Mouse (Mus musculus) small intestine, adult 2 months (tissue): ENCODE measurements around the gene Prkag1. TPM values are rescaled to one million over a fixed set of nuclear protein-coding genes. Genes with fewer than 3 reads are reported as not detected.

Experiments used
- H3K27ac ChIP-seq: fragments of 200-500 bp; 2 replicates; pipeline ENCODE4 v1.5.1; 2012; ENCODE audit warnings: low read depth, low read length, control low read depth, inconsistent platforms; ENCODE audit not compliant: insufficient read depth
- H3K27me3 ChIP-seq: fragments of 200-500 bp; 2 replicates; pipeline ENCODE4 v1.6.1; 2012; ENCODE audit warnings: mild to moderate bottlenecking, moderate library complexity, low read length, inconsistent platforms; ENCODE audit not compliant: control insufficient read depth, insufficient read depth
- H3K36me3 ChIP-seq: fragments of 200-500 bp; 2 replicates; pipeline ENCODE4 v1.6.1; 2012; ENCODE audit warnings: mild to moderate bottlenecking, low read length, control low read depth, inconsistent platforms; ENCODE audit not compliant: control insufficient read depth, insufficient read depth
- H3K4me1 ChIP-seq: fragments of 200-500 bp; 2 replicates; pipeline ENCODE4 v1.6.1; 2012; ENCODE audit warnings: low read length, inconsistent platforms, mixed read lengths; ENCODE audit not compliant: control insufficient read depth, insufficient read depth, insufficient read length
- H3K4me3 ChIP-seq: fragments of 200-500 bp; 2 replicates; pipeline ENCODE4 v1.5.1; 2012; ENCODE audit warnings: low read depth, mild to moderate bottlenecking, control low read depth, inconsistent platforms, low read length, moderate library complexity
- CTCF ChIP-seq: fragments of 200-500 bp; IDR thresholded peaks from 2 replicates; pipeline ENCODE4 v1.5.1; 2012; ENCODE audit warnings: low read depth, mild to moderate bottlenecking, control low read depth, inconsistent platforms, low read length, moderate library complexity, mixed read lengths; ENCODE audit not compliant: insufficient replicate concordance, insufficient read length; ENCODE audit errors: extremely low read depth
- POLR2A ChIP-seq: fragments of 200-500 bp; IDR thresholded peaks from 2 replicates; pipeline ENCODE4 v1.6.1; 2012; ENCODE audit warnings: low read depth, mild to moderate bottlenecking, control low read depth, inconsistent platforms, low read length, moderate library complexity
- WGBS: fragments of 180-500 bp; shearing (Covaris S2); methylation state at CpG from one replicate; pipeline ENCODE4 v1.1.7; 2018; 5-methylcytosine and 5-hydroxymethylcytosine counted together
- polyA plus RNA-seq: library from polyadenylated mRNA; depleted of rRNA; stranded (reverse); fragments of >200 nt; gene quantifications from 2 replicates; pipeline ENCODE4 v1.2.3, GENCODE M21; 2012

Gene Prkag1
- polyA plus RNA-seq, 1 experiment, result 65.7 TPM

GRCm38 (mm10) chr15:98861701-98862410 lies 30.5 kb upstream of the Prkag1 start:
- H3K27me3 ChIP-seq, result no peaks in the 10 kb centered on the region
- no peak overlapping the region for H3K4me3 ChIP-seq
- no peaks in the 10 kb centered on the region for H3K4me1 ChIP-seq
- no peak overlapping the region for H3K27ac ChIP-seq
- TF ChIP-seq POLR2A, result no peak
- TF ChIP-seq CTCF, result no peak
- WGBS, result 87% methylated on average over 21 of the region's 21 CpGs
- H3K36me3 ChIP-seq, result peaks cover 95% of the 10 kb centered on the region

- Histone ChIP-seq H3K36me3 (peaks cover 95% of the 10 kb centered on the region), H3K4me3 (no peak overlapping the region), H3K4me1 (no peaks in the 10 kb centered on the region), H3K27ac (no peak overlapping the region), H3K27me3 (no peaks in the 10 kb centered on the region)
- TF ChIP-seq POLR2A (no peak), CTCF (no peak)
- WGBS, result 94% methylated on average over 18 of the region's 18 CpGs
Measured at GRCm38 (mm10) chr15:98860921-98861320, 29.6 kb upstream of the Prkag1 start.

- Histone ChIP-seq H3K27ac (no peak overlapping the region), H3K27me3 (no peaks in the 10 kb centered on the region), H3K4me3 (no peak overlapping the region), H3K36me3 (peaks cover 95% of the 10 kb centered on the region), H3K4me1 (no peaks in the 10 kb centered on the region)
- WGBS, result 79% methylated on average over 9 of the region's 9 CpGs
- TF ChIP-seq POLR2A, result no peak
- no peak for TF ChIP-seq CTCF
Measured at GRCm38 (mm10) chr15:98859319-98860043, 28.2 kb upstream of the Prkag1 start.

DNA sequence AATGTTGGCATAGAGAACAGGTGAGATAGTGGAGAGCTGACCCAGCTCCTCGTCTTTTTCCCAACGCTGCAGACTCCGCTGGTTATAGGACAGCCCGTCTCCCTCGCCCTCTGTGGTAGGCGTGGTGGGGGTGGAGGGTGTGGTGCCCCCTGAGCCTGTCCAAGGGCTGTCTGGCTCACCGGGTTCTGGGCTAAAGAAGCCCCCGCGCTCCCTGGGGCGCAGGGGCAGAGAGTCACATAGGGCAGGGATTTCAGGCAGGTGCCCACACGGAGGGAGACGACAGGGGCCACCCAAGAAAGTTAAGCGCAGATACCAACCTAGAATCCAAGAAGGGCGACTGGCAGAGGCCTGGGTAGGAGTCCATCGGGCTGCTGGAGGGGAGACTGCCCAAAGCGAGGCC lies 22.9 kb upstream of the Prkag1 start:
- H3K27ac ChIP-seq, result no peak overlapping the region
- 81% methylated on average over 16 of the region's 16 CpGs for WGBS
- H3K4me1 ChIP-seq, result no peaks in the 10 kb centered on the region
- no peak for TF ChIP-seq CTCF
- TF ChIP-seq POLR2A, result no peak
- no peak overlapping the region for H3K4me3 ChIP-seq
- no peaks in the 10 kb centered on the region for H3K27me3 ChIP-seq
- peaks cover 95% of the 10 kb centered on the region for H3K36me3 ChIP-seq

GRCm38 (mm10) chr15:98853161-98853937 lies 22.0 kb upstream of the Prkag1 start:
- Histone ChIP-seq H3K4me3 (no peak overlapping the region), H3K27me3 (no peaks in the 10 kb centered on the region), H3K4me1 (no peaks in the 10 kb centered on the region), H3K36me3 (peaks cover 99% of the 10 kb centered on the region), H3K27ac (no peak overlapping the region)
- no peak for TF ChIP-seq CTCF
- no peak for TF ChIP-seq POLR2A
- 93% methylated on average over 27 of the region's 28 CpGs for WGBS

GRCm38 (mm10) chr15:98852733-98853132 lies 21.4 kb upstream of the Prkag1 start:
- WGBS, result 90% methylated on average over 9 of the region's 9 CpGs

GRCm38 (mm10) chr15:98852071-98852470 lies 20.8 kb upstream of the Prkag1 start:
- WGBS, result 94% methylated on average over 9 of the region's 9 CpGs
- Histone ChIP-seq H3K4me1 (no peaks in the 10 kb centered on the region), H3K36me3 (peaks cover 98% of the 10 kb centered on the region), H3K4me3 (no peak overlapping the region), H3K27ac (no peak overlapping the region), H3K27me3 (no peaks in the 10 kb centered on the region)
- TF ChIP-seq POLR2A (no peak), CTCF (no peak)

More at GRCm38 (mm10) chr15:98852733-98853132, 21.4 kb upstream of the Prkag1 start:
- Histone ChIP-seq H3K4me3 (no peak overlapping the region), H3K27me3 (no peaks in the 10 kb centered on the region), H3K4me1 (no peaks in the 10 kb centered on the region), H3K27ac (no peak overlapping the region), H3K36me3 (peaks cover 98% of the 10 kb centered on the region)
- no peak for TF ChIP-seq POLR2A
- no peak for TF ChIP-seq CTCF
